ENCODE assay signal across 27 mouse cellular contexts in genomic region chr5:136605144-136605543, GRCm38 (mm10). TPM values are rescaled to one million over a fixed set of nuclear protein-coding genes. Genes with fewer than 3 reads are reported as not detected.
A peak's percentile ranks its signal among the peaks of the same experiment; 100 is the strongest.
DNase-seq lines count a peak whose midpoint lies in the region; ATAC-seq and TF ChIP-seq lines count a peak whose summit lies in the region.
"Had no signal": no experiment of that assay in that cellular context is flagged by ENCODE, and none has a peak within 500 bp of the region (broad histone marks: within the 10 kb centered on the region; RNA-seq: fewer than 3 reads in every experiment).

No protein-coding gene starts in this region.

- H3K36me3 ChIP-seq in lung, embryonic 14.5 days (ENCODE audit: insufficient read depth), result no peaks in the 10 kb centered on the region
- peaks cover 0 to 10% of the 10 kb centered on the region in 2 experiments; a peak in 2 of 4 replicates for H3K36me3 ChIP-seq in MEL (ENCODE audit: control insufficient read depth in 1 of 2, insufficient read depth in 2 of 2, low read length in 2 of 2)
- H3K36me3 ChIP-seq: forebrain, embryonic 10.5 days; heart, embryonic 12.5 days; heart, embryonic 15.5 days; hindbrain, embryonic 15.5 days had no signal

- H3K4me2 ChIP-seq in lung, embryonic 14.5 days, result no peak overlapping the region
- H3K4me2 ChIP-seq: forebrain, embryonic 13.5 days; heart, embryonic 12.5 days; heart, embryonic 15.5 days; hindbrain, embryonic 15.5 days had no signal

- no peak overlapping the region for H3K4me3 ChIP-seq in lung, embryonic 14.5 days (ENCODE audit: low read depth, low read length)
- H3K4me3 ChIP-seq in MEL (ENCODE audit: control insufficient read depth in 1 of 2, insufficient read depth in 1 of 2, low read depth in 2 of 2, low read length in 2 of 2), result peak overlapping the region in 1 of 2 experiments; percentile 31; a peak in 1 of 4 replicates
- H3K4me3 ChIP-seq: forebrain, embryonic 10.5 days; forebrain, embryonic 13.5 days; gastrocnemius, adult 2 months; heart, embryonic 12.5 days; heart, embryonic 15.5 days; hindbrain, embryonic 15.5 days had no signal

- H3K27me3 ChIP-seq in lung, embryonic 14.5 days (ENCODE audit: insufficient read depth, low read length), result no peaks in the 10 kb centered on the region
- no peaks in the 10 kb centered on the region for H3K27me3 ChIP-seq in MEL (ENCODE audit: control insufficient read depth in 1 of 2, insufficient read depth in 2 of 2, low read length in 2 of 2)
- H3K27me3 ChIP-seq: forebrain, embryonic 13.5 days; hindbrain, embryonic 15.5 days had no signal

- peak in 1 of 2 experiments; percentile 56; a peak in 2 of 4 replicates for TF ChIP-seq EP300 in MEL (IDR thresholded peaks at IDR 0.05; ENCODE audit: low read depth in 1 of 2, low read length in 2 of 2)

- no peak for TF ChIP-seq RAD21 in MEL (IDR thresholded peaks at IDR 0.05; ENCODE audit: low read depth, low read length)

- TF ChIP-seq CTCF in lung, embryonic 14.5 days (IDR thresholded peaks at IDR 0.05; ENCODE audit: low read depth), result no peak
- TF ChIP-seq CTCF in MEL (IDR thresholded peaks at IDR 0.05 in 2 of 3, conservative IDR thresholded peaks at IDR 0.05 in 1 of 3; ENCODE audit: control insufficient read depth in 1 of 3, insufficient read depth in 1 of 3, low read depth in 2 of 3, low read length in 3 of 3, poor library complexity in 1 of 3, severe bottlenecking in 1 of 3), result no peak

- no peak for ATAC-seq in lung, embryonic 14.5 days (ENCODE audit: insufficient read depth)
- ATAC-seq in megakaryocyte-erythroid progenitor cell, adult 5-6 weeks (replicated peaks; ENCODE audit: low FRiP score, low TSS enrichment, poor library complexity, severe bottlenecking), result peak; percentile 83
- ATAC-seq: activated CD4-positive, CD25-positive, alpha-beta regulatory T cell, adult 4 months; forebrain, embryonic 13.5 days; forebrain, postnatal 0 days had no signal

- H3K4me1 ChIP-seq in lung, embryonic 14.5 days (ENCODE audit: insufficient read depth), result no peaks in the 10 kb centered on the region
- H3K4me1 ChIP-seq in MEL (ENCODE audit: control insufficient read depth in 1 of 2, insufficient read depth in 2 of 2, low read length in 2 of 2), result peaks cover 13 to 17% of the 10 kb centered on the region in 2 experiments
- H3K4me1 ChIP-seq: forebrain, embryonic 10.5 days; forebrain, embryonic 13.5 days; heart, embryonic 12.5 days; heart, embryonic 15.5 days; hindbrain, embryonic 15.5 days had no signal

- no peak overlapping the region for H3K9ac ChIP-seq in lung, embryonic 14.5 days
- H3K9ac ChIP-seq in MEL (ENCODE audit: control insufficient read depth, low read depth, low read length, poor library complexity, severe bottlenecking), result peak overlapping the region; percentile 22
- H3K9ac ChIP-seq: forebrain, embryonic 13.5 days; forebrain, postnatal 0 days; heart, embryonic 12.5 days; heart, embryonic 15.5 days; hindbrain, embryonic 15.5 days had no signal

- H3K9me3 ChIP-seq in lung, embryonic 14.5 days (ENCODE audit: low read depth, low read length), result no peaks in the 10 kb centered on the region
- no peaks in the 10 kb centered on the region for H3K9me3 ChIP-seq in MEL (replicated peaks; ENCODE audit: insufficient read depth, low read length)
- H3K9me3 ChIP-seq: forebrain, embryonic 10.5 days; forebrain, embryonic 13.5 days; heart, embryonic 12.5 days; heart, embryonic 15.5 days; hindbrain, embryonic 15.5 days had no signal

- no peaks in the 10 kb centered on the region for H3K79me2 ChIP-seq in MEL (ENCODE audit: control insufficient read depth, insufficient read depth, low read length, poor library complexity)

- WGBS in lung, embryonic 14.5 days, result 38% methylated on average over 11 of the region's 11 CpGs

- no peak overlapping the region for H3K27ac ChIP-seq in lung, embryonic 14.5 days (ENCODE audit: low read depth)
- H3K27ac ChIP-seq in MEL (ENCODE audit: control insufficient read depth, low read depth, low read length), result peak overlapping the region; percentile 49
- H3K27ac ChIP-seq: forebrain, embryonic 10.5 days; forebrain, embryonic 13.5 days; gastrocnemius, adult 2 months; heart, embryonic 15.5 days; hindbrain, embryonic 15.5 days had no signal

- TF ChIP-seq POLR2A in MEL (IDR thresholded peaks at IDR 0.05; ENCODE audit: control insufficient read depth in 1 of 2, insufficient read depth in 1 of 2, low read depth in 1 of 2, low read length in 2 of 2, poor library complexity in 1 of 2), result no peak

- peak; percentile 17 for DNase-seq in lung, embryonic 14.5 days
- no peak for DNase-seq in lung, postnatal 4 days
- peak; percentile 64 for DNase-seq in MEL (ENCODE audit: low read depth, low spot score)
- peak; percentile 37 for DNase-seq in gonadal fat pad, adult 2 months (ENCODE audit: low read depth)
- no peak for DNase-seq in retina, embryonic 14.5 days (ENCODE audit: low spot score)
- DNase-seq in kidney, postnatal 36 days, result no peak
- no peak for DNase-seq in spleen, postnatal 10 days (ENCODE audit: low spot score in 2 of 2)
- DNase-seq: adrenal gland, adult 8-10 months; adrenal gland, postnatal 25 days; B cell, adult 2 months; cerebellum, adult 11-12 months; cerebellum, adult 8-10 months; cerebellum, postnatal 10 days; cerebellum, postnatal 36 days; forebrain, postnatal 0 days; gastrocnemius, adult 2 months; gastrocnemius, postnatal 14 days; heart, adult 18-20 months; heart, postnatal 10 days; heart, postnatal 36 days had no signal

TF ChIP-seq in MEL, 35 proteins besides CTCF, POLR2A, EP300 and RAD21 (continues in another document):
- TF ChIP-seq POLR2AphosphoS5 (IDR thresholded peaks at IDR 0.05; ENCODE audit: borderline replicate concordance, low read depth, low read length), result no peak
- no peak for TF ChIP-seq MAFK (IDR thresholded peaks at IDR 0.05; ENCODE audit: borderline replicate concordance, low read depth, low read length)
- no peak for TF ChIP-seq MEF2A (IDR thresholded peaks at IDR 0.05; ENCODE audit: extremely low read depth, insufficient replicate concordance, low read depth, low read length, poor library complexity, severe bottlenecking)
- peak; percentile 39; the same call in 1 of the 2 replicates for TF ChIP-seq ETS1 (IDR thresholded peaks at IDR 0.05; ENCODE audit: low read depth, low read length)
- no peak for TF ChIP-seq NELFE (IDR thresholded peaks at IDR 0.05; ENCODE audit: low read depth, low read length)
- TF ChIP-seq BHLHE40 (IDR thresholded peaks at IDR 0.05; ENCODE audit: borderline replicate concordance, low read depth, low read length), result no peak
- TF ChIP-seq JUND (IDR thresholded peaks at IDR 0.05; ENCODE audit: low read depth, low read length), result no peak
- no peak for TF ChIP-seq TAL1 (IDR thresholded peaks at IDR 0.05; ENCODE audit: low read length)
- TF ChIP-seq ZC3H11A (IDR thresholded peaks at IDR 0.05; ENCODE audit: low read depth, low read length), result no peak
- 0 out of 2 replicates have a peak, but pooled peaks have one; percentile 11 for TF ChIP-seq HCFC1 (IDR thresholded peaks at IDR 0.05; ENCODE audit: low read depth, low read length)
- no peak for TF ChIP-seq UBTF (IDR thresholded peaks at IDR 0.05; ENCODE audit: borderline replicate concordance, insufficient read depth, low read depth, low read length)
- peak; percentile 46; the same call in 1 of the 2 replicates for TF ChIP-seq GATA1 (IDR thresholded peaks at IDR 0.05; ENCODE audit: low read depth, low read length)
- TF ChIP-seq MAX (IDR thresholded peaks at IDR 0.05; ENCODE audit: low read length), result no peak
- TF ChIP-seq MYB (IDR thresholded peaks at IDR 0.05; ENCODE audit: low read depth, low read length), result no peak; the same call in 1 of the 2 replicates
- no peak; the same call in 1 of the 2 replicates for TF ChIP-seq MXI1 (IDR thresholded peaks at IDR 0.05; ENCODE audit: low read depth, low read length)
- no peak for TF ChIP-seq POLR2AphosphoS2 (IDR thresholded peaks at IDR 0.05; ENCODE audit: low read length)
- no peak for TF ChIP-seq USF2 (IDR thresholded peaks at IDR 0.05; ENCODE audit: borderline replicate concordance in 1 of 2, insufficient read depth in 1 of 2, low read depth in 1 of 2, low read length in 2 of 2)
- no peak for TF ChIP-seq NRF1 (IDR thresholded peaks at IDR 0.05; ENCODE audit: insufficient read depth, low read depth, low read length, poor library complexity, severe bottlenecking)
- TF ChIP-seq TCF12 (IDR thresholded peaks at IDR 0.05; ENCODE audit: low read depth, low read length), result peak; percentile 57; the same call in 1 of the 2 replicates
- 0 out of 2 replicates have a peak, but pooled peaks have one; percentile 42 for TF ChIP-seq TBP (IDR thresholded peaks at IDR 0.05; ENCODE audit: low read depth, low read length)
- TF ChIP-seq MYC (IDR thresholded peaks at IDR 0.05; ENCODE audit: low read depth, low read length), result no peak
- TF ChIP-seq SIN3A (IDR thresholded peaks at IDR 0.05; ENCODE audit: low read length), result no peak
- TF ChIP-seq KAT2A (conservative IDR thresholded peaks at IDR 0.05; ENCODE audit: low read depth, low read length), result no peak
- no peak for TF ChIP-seq ZKSCAN1 (IDR thresholded peaks at IDR 0.05; ENCODE audit: low read depth, low read length)
- TF ChIP-seq RCOR1 (IDR thresholded peaks at IDR 0.05; ENCODE audit: low read depth, low read length), result peak; percentile 17; the same call in 1 of the 2 replicates
- no peak for TF ChIP-seq ZNF384 (IDR thresholded peaks at IDR 0.05; ENCODE audit: low read depth, low read length)
- TF ChIP-seq MAZ (IDR thresholded peaks at IDR 0.05; ENCODE audit: low read depth, low read length), result no peak; the same call in 1 of the 2 replicates
- TF ChIP-seq E2F4 (IDR thresholded peaks at IDR 0.05; ENCODE audit: borderline replicate concordance, low read depth, low read length), result no peak
- TF ChIP-seq ZMIZ1 (IDR thresholded peaks at IDR 0.05; ENCODE audit: low read depth, low read length), result no peak
- no peak for TF ChIP-seq USF1 (IDR thresholded peaks at IDR 0.05; ENCODE audit: low read depth, low read length)
- no peak for TF ChIP-seq CHD1 (IDR thresholded peaks at IDR 0.05; ENCODE audit: low read depth, low read length)
- TF ChIP-seq ELF1 (IDR thresholded peaks at IDR 0.05; ENCODE audit: low read depth, low read length), result peak; percentile 63
- TF ChIP-seq CHD2 (IDR thresholded peaks at IDR 0.05; ENCODE audit: low read length), result no peak

RNA-seq across cellular contexts. Expression of gene Cux1, which starts 37.9 kb away (rescaled TPM):
- 99.5 and 104 TPM in 2 replicates for polyA plus RNA-seq in lung, embryonic 14.5 days (2014; fragmentation: Nextera tagmentation; extraction: Ambion mirVana)
- 70.4 and 71.1 TPM in 2 replicates for total RNA-seq in MEL (2012; rRNA removed)
- 100 to 1,000 TPM in 1 of 2 experiments, not detected in 1; 104 TPM for polyA plus RNA-seq in MEL (2012; ENCODE audit: insufficient read depth in 1 of 2, insufficient read length in 2 of 2, low read depth in 1 of 2, low replicate concordance in 2 of 2, missing spikeins in 1 of 2)
- polyA plus RNA-seq in gonadal fat pad, adult 2 months (2012; rRNA removed), result 53.0 and 54.0 TPM in 2 replicates
- 105 and 126 TPM in 2 replicates for total RNA-seq in megakaryocyte-erythroid progenitor cell, adult 5-6 weeks (2014; fragmentation: Nextera tagmentation)
- total RNA-seq in megakaryocyte-erythroid progenitor cell, adult 5-6 weeks (2017), result 97.0 and 146 TPM in 2 replicates

Comparison
In these comparisons a context has a peak if more than half of its experiments do, and no peak if none do; other contexts are left out.
1. DNase-seq: peak in lung, embryonic 14.5 days (single experiment), MEL (single experiment) and gonadal fat pad, adult 2 months (single experiment); none in lung, postnatal 4 days (0 of 2), retina, embryonic 14.5 days (single experiment), kidney, postnatal 36 days (0 of 2) and spleen, postnatal 10 days (0 of 2).